ENCODE assay signal across 21 mouse cellular contexts in genomic region chr2:95613354-95613753, GRCm38 (mm10).
DNase-seq lines count a peak whose midpoint lies in the region; ATAC-seq and TF ChIP-seq lines count a peak whose summit lies in the region.
"Had no signal": no experiment of that assay in that cellular context is flagged by ENCODE, and none has a peak within 500 bp of the region (broad histone marks: within the 10 kb centered on the region; RNA-seq: fewer than 3 reads in every experiment).

No protein-coding gene starts in this region.

- no peaks in the 10 kb centered on the region for H3K9me3 ChIP-seq in forebrain, embryonic 13.5 days (replicated peaks)
- H3K9me3 ChIP-seq in forebrain, embryonic 10.5 days: no peaks in the 10 kb centered on the region
- no peaks in the 10 kb centered on the region for H3K9me3 ChIP-seq in midbrain, embryonic 11.5 days (ENCODE audit: control insufficient read depth, low read length)
- H3K9me3 ChIP-seq in midbrain, embryonic 13.5 days: no peaks in the 10 kb centered on the region
- H3K9me3 ChIP-seq in forebrain, embryonic 14.5 days (replicated peaks; ENCODE audit: control insufficient read depth, low read length): no peaks in the 10 kb centered on the region
- no peaks in the 10 kb centered on the region for H3K9me3 ChIP-seq in hindbrain, postnatal 0 days (ENCODE audit: low read length)
- H3K9me3 ChIP-seq in lung, postnatal 0 days (ENCODE audit: low read length): no peaks in the 10 kb centered on the region
- H3K9me3 ChIP-seq: intestine, embryonic 15.5 days; limb, embryonic 13.5 days; liver, embryonic 12.5 days had no signal

- WGBS in forebrain, embryonic 13.5 days: 67% methylated on average over 5 of the region's 5 CpGs
- WGBS in forebrain, embryonic 10.5 days: 86% methylated on average over 5 of the region's 5 CpGs
- WGBS in midbrain, embryonic 11.5 days: 77% methylated on average over 5 of the region's 5 CpGs
- 65% methylated on average over 5 of the region's 5 CpGs for WGBS in midbrain, embryonic 13.5 days
- WGBS in forebrain, embryonic 14.5 days: 62% methylated on average over 5 of the region's 5 CpGs
- 55% methylated on average over 5 of the region's 5 CpGs for WGBS in hindbrain, postnatal 0 days
- whole genome bisulfite sequencing in lung, postnatal 0 days: 69% methylated on average over 5 of the region's 5 CpGs

- H3K4me1 ChIP-seq in forebrain, embryonic 13.5 days: no peaks in the 10 kb centered on the region
- no peaks in the 10 kb centered on the region for H3K4me1 ChIP-seq in forebrain, embryonic 10.5 days
- H3K4me1 ChIP-seq in midbrain, embryonic 11.5 days (ENCODE audit: control insufficient read depth, insufficient read depth, low read length): no peaks in the 10 kb centered on the region
- H3K4me1 ChIP-seq in midbrain, embryonic 13.5 days (replicated peaks): no peaks in the 10 kb centered on the region
- H3K4me1 ChIP-seq in forebrain, embryonic 14.5 days (ENCODE audit: control insufficient read depth, insufficient read depth, low read length): no peaks in the 10 kb centered on the region
- no peaks in the 10 kb centered on the region for H3K4me1 ChIP-seq in hindbrain, postnatal 0 days (ENCODE audit: insufficient read depth, low read length)
- no peaks in the 10 kb centered on the region for H3K4me1 ChIP-seq in lung, postnatal 0 days (ENCODE audit: insufficient read depth, low read depth, low read length)
- H3K4me1 ChIP-seq: intestine, embryonic 15.5 days; limb, embryonic 13.5 days; liver, embryonic 12.5 days had no signal

- H3K4me3 ChIP-seq in forebrain, embryonic 13.5 days: no peak overlapping the region
- H3K4me3 ChIP-seq in forebrain, embryonic 10.5 days: no peak overlapping the region
- H3K4me3 ChIP-seq in midbrain, embryonic 11.5 days (ENCODE audit: low read depth, low read length): no peak overlapping the region
- H3K4me3 ChIP-seq in midbrain, embryonic 13.5 days (replicated peaks): no peak overlapping the region
- H3K4me3 ChIP-seq in forebrain, embryonic 14.5 days (ENCODE audit: low read depth, low read length): no peak overlapping the region
- H3K4me3 ChIP-seq in hindbrain, postnatal 0 days (ENCODE audit: low read length): no peak overlapping the region
- no peak overlapping the region for H3K4me3 ChIP-seq in lung, postnatal 0 days (ENCODE audit: low read depth, low read length)
- H3K4me3 ChIP-seq: intestine, embryonic 15.5 days; limb, embryonic 13.5 days; liver, embryonic 12.5 days had no signal

- no peak overlapping the region for H3K9ac ChIP-seq in forebrain, embryonic 13.5 days
- H3K9ac ChIP-seq in midbrain, embryonic 11.5 days (ENCODE audit: low read length): no peak overlapping the region
- no peak overlapping the region for H3K9ac ChIP-seq in midbrain, embryonic 13.5 days (replicated peaks)
- no peak overlapping the region for H3K9ac ChIP-seq in forebrain, embryonic 14.5 days (ENCODE audit: low read length)
- H3K9ac ChIP-seq in hindbrain, postnatal 0 days (replicated peaks; ENCODE audit: low read length): no peak overlapping the region
- H3K9ac ChIP-seq in lung, postnatal 0 days (replicated peaks; ENCODE audit: low read depth): no peak overlapping the region
- H3K9ac ChIP-seq: intestine, embryonic 15.5 days; limb, embryonic 13.5 days; liver, embryonic 12.5 days had no signal

- no peak for TF ChIP-seq CTCF in hindbrain, postnatal 0 days (IDR thresholded peaks at IDR 0.05; ENCODE audit: low read depth)
- no peak for TF ChIP-seq CTCF in lung, postnatal 0 days (IDR thresholded peaks at IDR 0.05)

- no peaks in the 10 kb centered on the region for H3K27me3 ChIP-seq in forebrain, embryonic 13.5 days
- H3K27me3 ChIP-seq in forebrain, embryonic 10.5 days (ENCODE audit: poor library complexity, severe bottlenecking): no peaks in the 10 kb centered on the region
- no peaks in the 10 kb centered on the region for H3K27me3 ChIP-seq in midbrain, embryonic 11.5 days (ENCODE audit: control insufficient read depth, insufficient read depth, low read length)
- H3K27me3 ChIP-seq in midbrain, embryonic 13.5 days: no peaks in the 10 kb centered on the region
- no peaks in the 10 kb centered on the region for H3K27me3 ChIP-seq in forebrain, embryonic 14.5 days (replicated peaks; ENCODE audit: control insufficient read depth, insufficient read depth, low read length)
- no peaks in the 10 kb centered on the region for H3K27me3 ChIP-seq in hindbrain, postnatal 0 days (ENCODE audit: insufficient read depth, low read length)
- H3K27me3 ChIP-seq in lung, postnatal 0 days (replicated peaks; ENCODE audit: insufficient read depth, low read length): no peaks in the 10 kb centered on the region
- H3K27me3 ChIP-seq: intestine, embryonic 15.5 days; limb, embryonic 13.5 days; liver, embryonic 12.5 days had no signal

- H3K36me3 ChIP-seq in forebrain, embryonic 13.5 days (ENCODE audit: poor library complexity, severe bottlenecking): no peaks in the 10 kb centered on the region
- no peaks in the 10 kb centered on the region for H3K36me3 ChIP-seq in forebrain, embryonic 10.5 days (replicated peaks)
- no peaks in the 10 kb centered on the region for H3K36me3 ChIP-seq in midbrain, embryonic 11.5 days (ENCODE audit: control insufficient read depth, insufficient read depth, low read length)
- no peaks in the 10 kb centered on the region for H3K36me3 ChIP-seq in midbrain, embryonic 13.5 days
- no peaks in the 10 kb centered on the region for H3K36me3 ChIP-seq in forebrain, embryonic 14.5 days (ENCODE audit: control insufficient read depth, insufficient read depth, low read length)
- H3K36me3 ChIP-seq in hindbrain, postnatal 0 days (ENCODE audit: insufficient read depth, low read length): no peaks in the 10 kb centered on the region
- no peaks in the 10 kb centered on the region for H3K36me3 ChIP-seq in lung, postnatal 0 days (ENCODE audit: insufficient read depth, low read length)
- H3K36me3 ChIP-seq: intestine, embryonic 15.5 days; limb, embryonic 13.5 days; liver, embryonic 12.5 days had no signal

- H3K27ac ChIP-seq in forebrain, embryonic 13.5 days: no peak overlapping the region
- no peak overlapping the region for H3K27ac ChIP-seq in forebrain, embryonic 10.5 days
- no peak overlapping the region for H3K27ac ChIP-seq in midbrain, embryonic 11.5 days (ENCODE audit: low read depth, low read length)
- no peak overlapping the region for H3K27ac ChIP-seq in midbrain, embryonic 13.5 days
- H3K27ac ChIP-seq in forebrain, embryonic 14.5 days (ENCODE audit: low read depth, low read length): no peak overlapping the region
- H3K27ac ChIP-seq in hindbrain, postnatal 0 days: no peak overlapping the region
- H3K27ac ChIP-seq in lung, postnatal 0 days (ENCODE audit: low read length): no peak overlapping the region
- H3K27ac ChIP-seq: intestine, embryonic 15.5 days; limb, embryonic 13.5 days; liver, embryonic 12.5 days had no signal

- no peak for DNase-seq in forebrain, embryonic 10.5 days (ENCODE audit: extremely low spot score, low spot score)
- no peak for DNase-seq in midbrain, embryonic 11.5 days (ENCODE audit: low spot score, missing footprints)
- DNase-seq in forebrain, embryonic 14.5 days (ENCODE audit: low spot score): peak; percentile 30
- DNase-seq in hindbrain, postnatal 0 days (ENCODE audit: low spot score): peak; percentile 5
- DNase-seq in lung, postnatal 0 days (ENCODE audit: low spot score): no peak
- DNase-seq: adrenal gland, adult 2 months; cerebellum, adult 11-12 months; cerebellum, postnatal 14 days; gastrocnemius, postnatal 14 days; heart, adult 11 months; kidney, adult 8-10 months; kidney, postnatal 36 days; layer of hippocampus, adult 9-11 months; lung, adult 18-20 months; lung, postnatal 14 days had no signal

- ATAC-seq in forebrain, embryonic 13.5 days: 0 out of 2 replicates have a peak, but pooled peaks have one; percentile 27
- ATAC-seq in midbrain, embryonic 11.5 days (ENCODE audit: low FRiP score): peak; percentile 70; the same call in 1 of the 2 replicates
- ATAC-seq in midbrain, embryonic 13.5 days: no peak
- no peak; the same call in 1 of the 2 replicates for ATAC-seq in forebrain, embryonic 14.5 days
- ATAC-seq in hindbrain, postnatal 0 days: no peak
- no peak for ATAC-seq in lung, postnatal 0 days
- ATAC-seq: intestine, embryonic 15.5 days; liver, embryonic 12.5 days had no signal

- H3K4me2 ChIP-seq in forebrain, embryonic 13.5 days: no peak overlapping the region
- H3K4me2 ChIP-seq in midbrain, embryonic 11.5 days: no peak overlapping the region
- no peak overlapping the region for H3K4me2 ChIP-seq in midbrain, embryonic 13.5 days (replicated peaks)
- H3K4me2 ChIP-seq in forebrain, embryonic 14.5 days (ENCODE audit: low read length): no peak overlapping the region
- H3K4me2 ChIP-seq in hindbrain, postnatal 0 days (ENCODE audit: low read depth, low read length): no peak overlapping the region
- no peak overlapping the region for H3K4me2 ChIP-seq in lung, postnatal 0 days (replicated peaks; ENCODE audit: low read depth, low read length)
- H3K4me2 ChIP-seq: heart, embryonic 11.5 days; intestine, embryonic 15.5 days; limb, embryonic 13.5 days; liver, embryonic 12.5 days had no signal

- TF ChIP-seq EP300 in lung, postnatal 0 days (IDR thresholded peaks at IDR 0.05): no peak

Comparison
In these comparisons a context has a peak if more than half of its experiments do, and no peak if none do; other contexts are left out.
1. ATAC-seq: peak in forebrain, embryonic 13.5 days (single experiment) and midbrain, embryonic 11.5 days (single experiment); none in midbrain, embryonic 13.5 days (single experiment), forebrain, embryonic 14.5 days (single experiment), hindbrain, postnatal 0 days (single experiment) and lung, postnatal 0 days (single experiment).
2. DNase-seq: peak in forebrain, embryonic 14.5 days (single experiment) and hindbrain, postnatal 0 days (single experiment); none in forebrain, embryonic 10.5 days (single experiment), midbrain, embryonic 11.5 days (single experiment) and lung, postnatal 0 days (single experiment).